Mouse (Mus musculus) midbrain, embryonic 12.5 days (tissue): Measurements from ENCODE around the gene Dgkq. TPM values are rescaled to one million over a fixed set of nuclear protein-coding genes. Genes with fewer than 3 reads are reported as not detected.

Experiments used
- ATAC-seq: fragments of 200-750 bp; cut with Nextera tagmentation; 2 replicates; pipeline ENCODE4 v1.8.0; 2017; ENCODE audit warnings: low read depth, moderate TSS enrichment, moderate library complexity; ENCODE audit not compliant: low FRiP score
- H3K27ac ChIP-seq: fragments of 300-500 bp; sonication (generic); replicated peaks from 2 replicates; pipeline ENCODE4 v1.5.1; 2016; ENCODE audit warnings: mild to moderate bottlenecking
- H3K27me3 ChIP-seq: fragments of 300-500 bp; sonication (generic); 2 replicates; pipeline ENCODE4 v1.6.1; 2016; ENCODE audit warnings: mild to moderate bottlenecking
- H3K36me3 ChIP-seq: fragments of 300-500 bp; sonication (generic); 2 replicates; pipeline ENCODE4 v1.6.1; 2016
- H3K4me1 ChIP-seq: fragments of 300-500 bp; sonication (generic); 2 replicates; pipeline ENCODE4 v1.6.1; 2016
- H3K4me2 ChIP-seq: fragments of 300-500 bp; sonication (generic); replicated peaks from 2 replicates; pipeline ENCODE4 v1.6.1; 2016; ENCODE audit warnings: mild to moderate bottlenecking, moderate library complexity
- H3K4me3 ChIP-seq: fragments of 300-500 bp; sonication (generic); 2 replicates; pipeline ENCODE4 v1.5.1; 2016; ENCODE audit warnings: mild to moderate bottlenecking
- H3K9ac ChIP-seq: fragments of 300-500 bp; sonication (generic); replicated peaks from 2 replicates; pipeline ENCODE4 v1.6.1; 2016; ENCODE audit warnings: mild to moderate bottlenecking, moderate library complexity
- H3K9me3 ChIP-seq: fragments of 300-500 bp; sonication (generic); 2 replicates; pipeline ENCODE4 v1.6.1; 2016; ENCODE audit warnings: mild to moderate bottlenecking
- WGBS: fragments of 180-500 bp; shearing (Covaris S2); methylation state at CpG from one replicate; pipeline ENCODE4 v1.1.7; 2016; 5-methylcytosine and 5-hydroxymethylcytosine counted together
- polyA plus RNA-seq: library from polyadenylated mRNA; unstranded; fragments of >200 nt; fragmentation: Nextera tagmentation; extraction: Ambion mirVana; gene quantifications from 2 replicates; pipeline ENCODE4 v1.2.1, GENCODE M21; 2016

Dgkq gene
- polyA plus RNA-seq, 1 experiment from 2014 or later, result 21.7 TPM

DNA sequence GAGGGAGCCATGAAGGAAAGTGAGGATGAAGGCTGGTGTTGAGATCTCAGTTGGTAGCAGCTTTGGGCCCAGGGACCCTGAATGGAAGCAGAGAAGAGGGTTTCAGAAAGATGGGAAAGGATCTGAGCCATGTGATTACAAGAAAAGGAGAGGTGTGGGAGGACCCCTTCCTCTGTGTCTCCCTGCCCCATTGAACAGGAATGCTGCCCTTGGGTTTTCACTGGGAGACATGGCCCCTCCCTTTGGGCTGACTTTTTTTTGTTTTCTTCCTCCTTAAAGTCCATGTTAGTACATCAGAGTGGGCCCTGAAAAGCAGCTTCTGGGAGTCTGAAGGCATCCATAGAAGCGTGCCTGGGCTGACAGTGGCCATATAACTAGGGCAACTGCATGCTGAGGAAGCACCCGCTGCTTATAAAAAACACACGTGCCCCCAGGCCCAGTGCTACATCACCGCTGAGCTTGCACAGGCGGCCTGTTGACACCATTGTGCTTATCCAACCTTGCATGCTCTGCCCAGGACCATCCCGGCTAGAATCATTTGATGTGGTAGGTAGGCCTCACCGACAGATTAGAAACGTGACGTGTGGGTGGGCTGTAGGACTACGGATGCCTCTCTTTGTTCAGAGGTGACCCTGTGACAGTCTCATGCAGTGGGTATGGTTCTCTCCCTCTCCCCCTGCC is 32.0 kb upstream of the Dgkq start:
- Histone ChIP-seq H3K4me3 (no peak overlapping the region), H3K27me3 (no peaks in the 10 kb centered on the region), H3K27ac (no peak overlapping the region)

DNA sequence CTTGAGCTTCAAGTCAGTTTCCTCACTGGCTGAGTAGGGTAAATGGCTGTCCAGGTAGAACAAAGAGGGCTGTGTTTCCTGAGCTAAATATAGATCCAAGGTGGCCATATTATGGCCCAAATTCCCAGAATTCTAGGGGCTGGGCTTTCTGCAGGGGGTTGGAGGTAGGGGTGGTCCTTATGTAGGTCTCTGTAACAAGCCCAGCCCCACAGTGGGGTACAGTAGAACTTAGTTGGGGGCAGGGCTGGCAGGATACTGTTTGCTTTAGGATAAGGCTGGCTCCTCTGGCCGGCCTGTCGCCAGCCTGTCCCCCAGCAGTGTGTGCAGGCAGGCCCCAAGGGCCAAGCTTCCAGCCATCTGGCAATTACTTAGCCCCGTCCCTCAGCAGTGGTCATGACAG is 30.9 kb upstream of the Dgkq start:
- 67% methylated on average over 3 of the region's 3 CpGs for WGBS
- Histone ChIP-seq H3K4me2 (no peak overlapping the region), H3K4me1 (peaks cover 32% of the 10 kb centered on the region), H3K9ac (no peak overlapping the region), H3K27ac (no peak overlapping the region), H3K9me3 (no peaks in the 10 kb centered on the region), H3K4me3 (no peak overlapping the region), H3K36me3 (peaks cover 11% of the 10 kb centered on the region), H3K27me3 (peaks cover 4% of the 10 kb centered on the region; the same call in 1 of the 2 replicates)
- no peak for ATAC-seq

More for the DNA sequence above, 32.0 kb upstream of the Dgkq start:
- no peak overlapping the region for H3K9ac ChIP-seq
- H3K36me3 ChIP-seq, result peaks cover 22% of the 10 kb centered on the region
- ATAC-seq, result no peak
- 69% methylated on average over 10 of the region's 10 CpGs for WGBS
- no peaks in the 10 kb centered on the region for H3K9me3 ChIP-seq
- no peak overlapping the region for H3K4me2 ChIP-seq
- peaks cover 21% of the 10 kb centered on the region for H3K4me1 ChIP-seq

DNA sequence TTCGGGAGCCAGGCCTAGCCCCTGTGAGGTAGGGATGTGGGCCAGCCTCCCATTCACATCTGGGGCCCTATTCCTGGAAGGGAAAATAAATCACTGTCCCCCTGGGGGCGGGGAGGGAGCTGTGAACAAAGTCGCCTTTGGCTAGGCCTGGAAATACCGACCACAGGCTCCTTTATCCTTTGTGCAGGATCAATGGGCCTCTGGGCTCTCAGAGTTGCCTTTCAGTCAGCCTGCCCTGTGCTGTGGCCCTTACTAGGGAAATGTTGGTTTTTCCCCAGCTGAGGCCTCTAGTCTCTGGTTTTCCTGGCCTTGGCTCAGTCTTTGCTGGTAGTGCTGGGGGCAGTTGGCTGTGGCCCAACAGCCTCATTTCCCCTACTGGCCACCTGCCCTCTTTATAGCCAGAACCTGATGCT is 27.9 kb upstream of the Dgkq start:
- H3K27me3 ChIP-seq, result peaks cover 22% of the 10 kb centered on the region
- no peak for ATAC-seq
- peaks cover 38% of the 10 kb centered on the region for H3K4me1 ChIP-seq
- 10% methylated on average over 4 of the region's 4 CpGs for WGBS
- H3K4me2 ChIP-seq, result peak overlapping the region; percentile 5; the same call in 1 of the 2 replicates
- H3K4me3 ChIP-seq, result no peak overlapping the region
- no peak overlapping the region for H3K9ac ChIP-seq
- H3K36me3 ChIP-seq, result no peaks in the 10 kb centered on the region
- H3K9me3 ChIP-seq, result no peaks in the 10 kb centered on the region
- H3K27ac ChIP-seq, result peak overlapping the region; percentile 25

DNA sequence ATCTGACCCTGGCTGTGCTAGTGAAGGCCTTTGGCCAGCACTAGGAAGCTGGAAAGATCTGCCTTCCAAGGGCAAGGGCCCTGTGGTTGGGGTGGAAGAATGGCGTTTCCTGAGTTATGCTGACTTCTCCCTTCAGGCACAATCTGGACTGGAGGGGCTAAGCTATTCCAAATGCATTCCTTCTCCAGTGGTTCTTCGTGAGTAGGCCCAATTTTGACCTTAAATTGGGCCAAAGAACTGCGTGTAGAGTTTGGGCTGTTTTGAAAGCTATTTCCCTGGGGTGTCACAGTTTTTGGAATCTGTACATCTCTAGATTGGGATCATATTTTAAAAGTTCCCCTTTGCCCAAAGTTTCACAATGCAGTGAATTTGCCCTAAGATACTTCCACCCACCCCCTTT is 27.1 kb upstream of the Dgkq start:
- H3K4me2 ChIP-seq, result no peak overlapping the region
- H3K27ac ChIP-seq, result no peak overlapping the region
- H3K9me3 ChIP-seq, result no peaks in the 10 kb centered on the region
- no peak for ATAC-seq
- peaks cover 31% of the 10 kb centered on the region for H3K27me3 ChIP-seq
- no peak overlapping the region for H3K9ac ChIP-seq
- H3K36me3 ChIP-seq, result no peaks in the 10 kb centered on the region
- H3K4me1 ChIP-seq, result peaks cover 41% of the 10 kb centered on the region
- 83% methylated on average over 3 of the region's 3 CpGs for WGBS
- no peak overlapping the region for H3K4me3 ChIP-seq

DNA sequence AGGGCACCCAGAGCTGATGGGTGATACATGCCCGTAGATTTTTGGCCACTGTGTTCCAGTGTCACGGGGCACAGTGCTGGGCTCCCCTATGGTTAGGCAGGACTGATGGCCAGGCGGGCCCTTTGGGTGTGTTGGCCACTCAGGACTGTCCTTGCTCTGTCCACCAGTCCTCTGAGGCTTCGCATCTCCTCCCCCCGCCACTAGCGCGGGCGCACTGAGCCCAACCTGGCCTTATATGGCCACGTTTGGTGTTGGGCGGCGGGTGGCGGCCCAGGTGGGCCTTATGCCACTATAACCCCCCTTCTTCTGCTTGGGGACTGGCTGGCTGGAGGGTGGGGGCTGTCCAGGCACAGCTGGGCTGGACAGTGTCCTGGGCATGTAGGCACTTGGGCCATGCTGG is 26.4 kb upstream of the Dgkq start:
- peak overlapping the region; percentile 88; the same call in 1 of the 2 replicates for H3K4me2 ChIP-seq
- H3K27me3 ChIP-seq, result peaks cover 34% of the 10 kb centered on the region
- H3K9ac ChIP-seq, result no peak overlapping the region
- ATAC-seq, result no peak
- H3K9me3 ChIP-seq, result no peaks in the 10 kb centered on the region
- peaks cover 41% of the 10 kb centered on the region for H3K4me1 ChIP-seq
- H3K27ac ChIP-seq, result no peak overlapping the region
- no peak overlapping the region for H3K4me3 ChIP-seq
- WGBS, result 93% methylated on average over 12 of the region's 12 CpGs
- no peaks in the 10 kb centered on the region for H3K36me3 ChIP-seq

DNA sequence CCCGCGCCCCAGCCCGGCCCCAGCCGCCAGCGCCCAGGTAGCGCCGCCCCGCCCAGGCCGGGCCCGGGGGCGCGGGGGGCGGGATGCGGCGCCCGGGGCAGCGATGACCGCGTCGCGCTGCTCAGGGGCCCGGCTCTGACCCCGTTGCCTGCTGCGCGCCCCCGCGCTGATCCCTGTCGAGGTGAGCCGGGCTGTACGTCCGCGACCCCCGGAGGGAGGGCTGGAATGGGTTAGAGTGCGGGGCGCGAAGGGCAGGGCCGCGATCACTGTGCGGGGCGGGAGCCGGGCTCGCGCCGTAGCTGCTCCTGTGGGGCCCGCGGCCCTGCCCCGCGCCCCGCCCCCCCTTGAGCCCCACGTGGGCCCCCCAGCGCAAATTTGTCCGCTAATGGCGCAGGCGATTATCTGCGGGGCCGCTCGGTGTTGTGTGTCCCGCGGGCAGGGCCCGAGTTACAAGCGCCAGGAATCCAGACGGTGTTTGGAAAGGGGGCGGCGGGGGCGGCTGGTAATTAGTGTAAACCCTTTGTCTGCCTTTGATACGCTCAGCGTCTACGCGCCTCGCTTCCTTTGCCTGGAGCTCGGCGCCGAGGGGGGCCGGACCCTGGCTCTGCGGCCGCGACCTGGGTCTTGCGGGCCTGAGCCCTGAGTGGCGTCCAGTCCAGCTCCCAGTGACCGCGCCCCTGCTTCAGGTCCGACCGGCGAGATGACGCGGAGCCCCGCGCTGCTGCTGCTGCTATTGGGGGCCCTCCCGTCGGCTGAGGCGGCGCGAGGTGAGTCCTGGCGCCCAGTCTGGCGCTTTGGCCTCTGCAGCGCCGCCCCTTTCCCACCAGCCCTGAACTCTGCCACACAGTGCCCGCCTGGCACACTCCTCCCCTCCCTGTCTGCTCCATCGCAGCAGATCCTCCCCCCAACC is 25.1 kb upstream of the Dgkq start:
- no peaks in the 10 kb centered on the region for H3K36me3 ChIP-seq
- peaks cover 35% of the 10 kb centered on the region for H3K4me1 ChIP-seq
- H3K4me3 ChIP-seq, result peak overlapping the region; percentile 88
- peaks cover 34% of the 10 kb centered on the region for H3K27me3 ChIP-seq
- H3K4me2 ChIP-seq, result peak overlapping the region; percentile 88
- under 1% methylated on average over 90 of the region's 99 CpGs for WGBS
- H3K27ac ChIP-seq, result 0 out of 2 replicates have a peak overlapping the region, but pooled peaks have one; percentile 16
- H3K9me3 ChIP-seq, result no peaks in the 10 kb centered on the region
- peak; percentile 57 for ATAC-seq
- H3K9ac ChIP-seq, result peak overlapping the region; percentile 80

DNA sequence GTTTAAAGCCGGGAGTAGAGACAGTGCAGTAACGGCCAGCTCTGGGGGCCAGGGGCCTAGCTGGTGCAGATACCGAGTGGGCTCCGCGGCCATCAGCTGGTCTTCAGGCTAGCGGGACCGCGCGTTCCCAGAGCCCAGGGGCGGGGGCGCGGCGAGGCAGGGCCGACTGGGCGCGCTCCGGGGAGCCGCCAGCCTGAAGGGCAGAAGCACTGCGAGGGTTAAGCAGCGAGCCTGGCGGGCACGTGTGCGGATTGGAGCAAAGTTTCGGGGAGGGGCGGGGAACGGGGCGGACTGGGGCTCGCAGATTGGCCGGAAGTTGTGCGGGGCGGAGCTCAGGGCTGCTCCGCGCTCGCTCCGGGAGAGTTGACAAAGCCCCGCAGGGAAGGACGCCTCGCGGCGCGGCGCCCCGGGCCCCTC is 24.4 kb upstream of the Dgkq start:
- WGBS, result 0% methylated on average over 23 of the region's 43 CpGs
- H3K27ac ChIP-seq, result 0 out of 2 replicates have a peak overlapping the region, but pooled peaks have one; percentile 16

DNA sequence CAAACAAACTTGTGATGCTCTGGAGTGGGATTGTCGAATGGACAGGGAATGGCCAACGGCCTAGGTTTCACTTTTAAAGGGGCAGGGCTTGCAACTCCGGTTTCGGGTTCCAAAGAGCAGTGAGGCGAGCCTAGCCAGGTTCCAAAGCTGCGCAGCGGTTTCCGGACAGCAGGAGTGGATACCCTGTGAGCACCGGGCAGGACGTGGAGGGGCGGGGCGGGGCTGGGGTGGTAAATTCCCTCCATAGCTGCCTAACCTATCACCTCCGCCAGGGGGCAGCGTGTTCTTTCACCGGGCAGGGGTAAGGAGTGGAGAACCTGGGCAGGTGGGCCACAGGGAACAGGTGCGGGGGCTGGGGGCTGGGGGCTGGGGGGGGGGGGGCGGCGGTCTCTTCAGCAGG is 22.8 kb upstream of the Dgkq start, which contains the start of gene Fgfrl1:
TSS of gene Fgfrl1 (plus strand) at position 112 of the 400 bp plus-strand sequence.
- H3K4me2 ChIP-seq, result peak within 1 kb of the TSS; percentile 88
- H3K27ac ChIP-seq, result no peak within 1 kb of the TSS
- 6% methylated on average over 16 of the region's 18 CpGs for WGBS
- no peak within 1 kb of the TSS for H3K9ac ChIP-seq
- H3K36me3 ChIP-seq, result no peaks in the 10 kb centered on the region
- H3K4me3 ChIP-seq, result peak within 1 kb of the TSS; percentile 88; the same call in 1 of the 2 replicates
- H3K27me3 ChIP-seq, result peaks cover 34% of the 10 kb centered on the region
- H3K4me1 ChIP-seq, result peaks cover 26% of the 10 kb centered on the region
- ATAC-seq, result no peak
- H3K9me3 ChIP-seq, result no peaks in the 10 kb centered on the region

More for the DNA sequence above, 24.4 kb upstream of the Dgkq start:
- ATAC-seq, result peak; percentile 95
- Histone ChIP-seq H3K4me3 (peak overlapping the region; percentile 88), H3K4me1 (peaks cover 35% of the 10 kb centered on the region), H3K9me3 (no peaks in the 10 kb centered on the region), H3K36me3 (no peaks in the 10 kb centered on the region), H3K4me2 (peak overlapping the region; percentile 88), H3K9ac (peak overlapping the region; percentile 80), H3K27me3 (peaks cover 34% of the 10 kb centered on the region)

DNA sequence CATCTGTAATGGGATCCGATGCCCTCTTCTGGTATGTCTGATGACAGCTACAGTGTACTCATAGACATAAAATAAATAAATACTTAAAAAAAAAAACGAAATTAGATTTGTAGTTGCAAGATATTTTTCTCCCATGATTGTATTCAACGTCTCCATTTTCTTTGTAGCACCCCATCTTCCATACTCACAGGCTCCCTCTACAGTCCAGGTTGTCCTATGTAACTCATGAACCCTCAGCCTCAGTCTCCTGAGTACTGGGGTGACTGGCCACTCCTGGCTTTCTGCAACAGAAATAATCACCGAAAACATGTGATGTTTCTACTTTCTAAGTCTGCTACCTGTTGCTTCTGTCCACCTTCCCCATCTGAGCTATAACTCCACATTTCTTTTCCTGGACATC is 21.7 kb upstream of the Dgkq start:
- no peak overlapping the region for H3K27ac ChIP-seq
- H3K4me2 ChIP-seq, result no peak overlapping the region
- no peak overlapping the region for H3K9ac ChIP-seq
- H3K27me3 ChIP-seq, result peaks cover 34% of the 10 kb centered on the region
- H3K9me3 ChIP-seq, result no peaks in the 10 kb centered on the region
- H3K4me3 ChIP-seq, result no peak overlapping the region
- ATAC-seq, result no peak
- no peaks in the 10 kb centered on the region for H3K36me3 ChIP-seq
- H3K4me1 ChIP-seq, result peaks cover 17% of the 10 kb centered on the region
- WGBS, result 71% methylated on average over 4 of the region's 4 CpGs

DNA sequence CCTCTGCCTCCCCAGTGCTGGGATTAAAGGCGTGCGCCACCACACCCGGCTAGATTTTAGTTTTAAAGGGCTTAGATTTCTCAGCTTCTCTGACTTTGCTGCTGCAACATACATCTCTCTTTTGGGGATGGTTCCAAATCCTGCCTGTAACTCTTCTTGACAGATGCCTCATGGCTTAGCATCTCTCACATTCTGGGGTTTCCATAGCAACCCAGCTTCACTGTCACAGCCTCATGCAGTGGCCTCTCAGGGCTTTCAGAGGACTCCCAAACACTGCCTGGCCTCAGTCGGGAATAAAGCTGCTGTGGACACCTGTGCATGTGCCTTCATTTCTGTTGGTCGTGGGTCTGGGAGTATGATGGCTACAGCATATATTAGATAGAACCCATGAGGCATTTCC is 19.6 kb upstream of the Dgkq start:
- Histone ChIP-seq H3K4me1 (peaks cover 4% of the 10 kb centered on the region), H3K4me2 (no peak overlapping the region), H3K4me3 (no peak overlapping the region), H3K9me3 (no peaks in the 10 kb centered on the region), H3K36me3 (no peaks in the 10 kb centered on the region), H3K27ac (no peak overlapping the region), H3K27me3 (peaks cover 24% of the 10 kb centered on the region), H3K9ac (no peak overlapping the region)
- WGBS, result 68% methylated on average over 5 of the region's 5 CpGs
- no peak for ATAC-seq

DNA sequence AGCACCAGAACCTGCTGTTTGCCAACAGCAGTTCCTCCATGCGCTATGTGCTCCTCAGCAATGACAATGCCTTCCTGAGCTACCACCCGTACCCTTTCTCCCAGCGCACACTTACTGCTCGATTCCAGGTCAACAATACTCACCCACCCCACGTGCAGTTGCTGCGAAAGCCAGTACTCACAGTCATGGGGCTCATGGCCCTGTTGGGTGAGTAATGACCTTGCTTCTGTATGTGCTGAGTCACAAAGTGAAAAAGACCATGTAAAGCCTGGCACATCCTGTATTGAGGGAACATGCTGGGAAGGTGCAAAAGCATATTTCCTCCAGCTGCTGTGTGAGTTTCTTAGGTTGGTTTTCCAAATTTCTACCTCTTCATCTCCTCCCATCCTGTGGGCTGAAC is 11.4 kb upstream of the Dgkq start:
- H3K4me2 ChIP-seq, result no peak overlapping the region
- no peak overlapping the region for H3K27ac ChIP-seq
- no peak overlapping the region for H3K9ac ChIP-seq
- WGBS, result 90% methylated on average over 6 of the region's 6 CpGs
- H3K27me3 ChIP-seq, result no peaks in the 10 kb centered on the region
- H3K36me3 ChIP-seq, result no peaks in the 10 kb centered on the region
- ATAC-seq, result no peak
- H3K4me1 ChIP-seq, result peaks cover 15% of the 10 kb centered on the region
- H3K4me3 ChIP-seq, result no peak overlapping the region
- no peaks in the 10 kb centered on the region for H3K9me3 ChIP-seq

DNA sequence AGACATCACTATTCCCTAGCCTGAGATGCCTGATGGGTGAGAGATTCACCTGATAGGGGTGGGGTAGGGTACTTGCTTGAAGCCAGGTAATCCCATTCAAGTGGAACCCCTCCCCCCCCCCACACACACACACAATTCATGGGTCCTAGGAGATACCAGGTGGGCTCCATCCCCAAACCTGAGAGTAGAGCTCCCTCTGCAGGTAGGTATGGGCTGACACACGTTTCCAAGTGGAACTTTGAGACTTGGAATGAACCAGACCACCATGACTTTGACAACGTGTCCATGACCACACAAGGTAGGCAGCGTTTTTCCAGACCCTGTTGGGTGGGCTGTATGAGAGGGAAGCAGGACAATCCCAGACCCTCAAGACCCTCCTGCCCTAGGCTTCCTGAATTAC is 10.4 kb upstream of the Dgkq start:
- no peak overlapping the region for H3K27ac ChIP-seq
- H3K4me3 ChIP-seq, result no peak overlapping the region
- H3K27me3 ChIP-seq, result no peaks in the 10 kb centered on the region
- peaks cover 15% of the 10 kb centered on the region for H3K4me1 ChIP-seq
- no peaks in the 10 kb centered on the region for H3K36me3 ChIP-seq
- H3K9ac ChIP-seq, result no peak overlapping the region
- no peak for ATAC-seq
- no peaks in the 10 kb centered on the region for H3K9me3 ChIP-seq
- WGBS, result 52% methylated on average over 3 of the region's 3 CpGs
- no peak overlapping the region for H3K4me2 ChIP-seq
